Mouse (Mus musculus) retina, embryonic 14.5 days (tissue): ENCODE results near the gene Rdh9.

Source experiments
- DNase-seq: peaks from one replicate; pipeline ENCODE4 v3.0.0-alpha.2; 2015; ENCODE audit warnings: low spot score

Gene Rdh9

DNA sequence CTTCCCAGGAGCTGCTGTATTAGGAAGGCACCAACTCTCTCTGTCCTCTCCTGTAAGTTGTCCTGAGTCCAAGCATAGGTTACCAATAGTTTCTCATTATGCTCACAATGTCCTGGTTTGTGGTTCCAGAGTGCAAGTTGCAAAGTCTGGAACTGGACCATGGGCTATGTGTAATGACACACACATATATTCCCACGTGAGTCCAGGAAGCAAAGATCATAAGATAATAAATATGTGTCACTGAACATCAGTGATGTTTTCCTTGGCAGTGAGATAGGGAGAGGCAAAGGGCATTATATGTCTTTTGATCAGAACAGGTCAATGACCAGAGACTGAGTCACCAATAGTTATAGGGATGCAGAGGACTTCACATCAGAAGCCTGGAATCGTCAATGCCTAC lies at the start of gene Rdh9:
Rdh9 (plus strand) TSS at position 376 of the 400 bp plus-strand sequence.
- no peak for DNase-seq

DNA sequence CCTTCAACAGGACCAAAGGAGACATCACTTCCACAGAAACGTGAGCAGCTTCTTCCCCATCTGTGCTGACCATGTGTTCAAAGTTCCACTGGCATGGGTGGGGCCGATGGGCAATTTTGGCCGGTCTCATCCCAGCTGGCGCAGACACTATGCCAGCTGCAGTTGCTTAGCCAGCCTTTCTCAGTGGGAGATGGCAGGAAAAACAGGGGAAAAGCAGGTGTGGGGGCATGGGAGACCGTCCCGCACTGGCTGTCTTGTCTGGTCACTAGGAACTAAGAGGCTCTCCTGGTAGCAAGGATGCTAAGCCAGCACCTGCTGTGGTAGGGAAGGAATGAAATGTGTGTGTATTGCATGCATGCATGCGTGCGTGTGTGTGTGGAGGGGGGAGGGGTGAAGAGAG lies 47.7 kb upstream of the Rdh9 start:
- no peak for DNase-seq

DNA sequence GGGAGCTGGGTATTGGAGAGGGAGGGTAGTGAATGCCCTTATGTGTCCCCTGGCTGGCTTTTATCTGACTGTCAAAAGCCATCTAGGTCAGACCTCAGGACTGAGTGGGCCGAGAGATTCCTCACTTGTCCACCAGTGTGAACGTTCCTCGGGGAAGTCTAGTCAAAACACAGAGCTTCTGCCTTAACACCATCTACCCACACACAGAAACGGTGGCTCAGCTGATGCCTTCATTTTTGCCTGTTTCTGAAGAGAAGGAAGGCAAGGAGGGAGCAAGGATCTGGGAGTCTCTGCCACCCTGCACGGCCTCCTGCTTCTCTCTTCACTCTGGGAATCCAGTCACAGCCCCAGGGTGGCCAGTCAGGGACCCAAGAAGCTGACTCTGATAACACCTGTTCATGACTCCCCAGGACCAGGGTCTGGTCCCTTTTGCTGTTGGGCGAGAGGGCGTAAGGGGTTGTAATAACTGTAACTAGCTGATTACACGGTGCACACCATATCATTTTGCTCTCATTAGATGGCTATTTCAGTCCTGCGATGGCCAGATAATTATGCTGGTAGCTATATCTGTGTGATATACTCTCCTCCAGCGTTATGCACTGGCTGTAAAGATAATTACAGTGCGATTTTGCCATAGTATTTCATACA lies 45.8 kb upstream of the Rdh9 start:
- DNase-seq, result peak; percentile 40

DNA sequence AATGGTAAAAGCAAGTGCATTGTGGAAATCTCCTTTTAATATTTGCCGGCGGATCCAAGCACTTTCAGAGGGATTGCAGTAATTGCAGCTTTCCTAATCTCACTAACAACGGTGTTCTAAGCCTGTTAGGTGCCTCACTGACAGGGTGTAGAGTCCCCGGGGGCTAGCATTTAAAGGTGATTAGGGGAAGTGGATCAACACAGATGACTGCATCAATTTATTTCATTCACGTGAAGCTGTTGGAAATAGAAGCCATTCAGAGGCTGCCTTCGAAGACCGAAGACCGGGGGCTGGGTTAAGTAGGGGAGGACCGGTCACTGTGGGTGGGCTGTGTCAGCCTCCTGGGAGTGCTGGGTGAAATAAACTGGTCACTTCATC lies 45.3 kb upstream of the Rdh9 start:
- DNase-seq, result peak; percentile 59

DNA sequence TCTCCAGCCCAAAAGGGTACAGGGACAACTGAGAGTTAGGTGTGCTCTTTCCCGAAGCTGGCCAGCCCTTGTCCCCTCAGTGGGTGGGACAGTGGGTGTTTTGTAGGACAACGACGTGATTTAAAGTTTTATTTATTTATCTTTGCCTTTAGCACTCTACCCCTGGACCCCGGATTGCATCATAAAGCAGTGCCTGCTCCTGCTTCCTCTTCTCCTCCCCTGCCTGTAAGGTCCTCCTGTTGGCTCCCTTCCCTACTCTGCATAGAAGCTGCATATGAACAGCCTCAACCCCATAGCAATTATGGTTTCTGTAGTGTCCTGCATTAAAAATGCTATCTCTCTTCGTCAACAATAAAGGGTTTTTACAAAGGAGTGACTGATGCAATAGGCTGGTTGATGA lies 44.8 kb upstream of the Rdh9 start:
- no peak for DNase-seq

DNA sequence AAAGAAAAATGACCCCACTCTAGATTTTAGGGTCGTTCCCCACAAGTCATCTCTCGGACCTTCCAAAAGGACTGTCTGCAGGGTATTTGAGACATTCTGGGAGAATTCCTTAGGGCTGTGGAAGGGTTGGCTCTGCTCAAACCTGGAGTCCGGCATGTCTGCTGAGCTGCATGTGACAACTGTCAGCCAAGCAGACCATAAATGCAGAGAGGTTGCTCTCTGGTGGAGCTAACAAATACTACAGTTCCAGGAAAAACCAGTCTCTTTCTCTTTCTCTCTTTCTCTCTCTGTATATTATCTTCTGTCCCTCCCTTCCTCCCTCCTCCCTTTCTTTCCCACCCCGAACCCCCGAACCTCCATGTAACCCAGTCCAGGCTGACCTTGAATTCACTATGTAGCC lies 41.8 kb upstream of the Rdh9 start:
- peak; percentile 65 for DNase-seq

DNA sequence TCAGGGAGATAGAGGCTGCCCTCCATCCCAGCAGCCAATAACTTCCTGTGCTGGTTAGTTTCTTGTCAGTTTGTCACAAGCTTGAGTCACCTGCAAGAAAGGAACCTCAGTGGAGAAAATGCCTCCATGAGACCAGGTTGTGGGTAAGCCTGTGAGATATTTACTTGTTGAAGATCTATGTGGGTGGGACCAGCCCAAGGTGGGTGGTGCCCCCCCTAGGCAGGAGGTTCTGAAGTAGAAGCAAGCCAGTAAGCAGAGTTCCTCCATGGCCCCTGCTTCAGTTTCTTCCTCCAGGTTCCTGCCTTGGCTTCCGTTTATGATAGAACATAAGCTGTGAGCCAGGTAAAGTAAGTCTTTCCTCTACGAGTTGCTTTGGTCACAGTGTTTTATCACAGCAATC lies 39.9 kb upstream of the Rdh9 start:
- DNase-seq, result no peak

DNA sequence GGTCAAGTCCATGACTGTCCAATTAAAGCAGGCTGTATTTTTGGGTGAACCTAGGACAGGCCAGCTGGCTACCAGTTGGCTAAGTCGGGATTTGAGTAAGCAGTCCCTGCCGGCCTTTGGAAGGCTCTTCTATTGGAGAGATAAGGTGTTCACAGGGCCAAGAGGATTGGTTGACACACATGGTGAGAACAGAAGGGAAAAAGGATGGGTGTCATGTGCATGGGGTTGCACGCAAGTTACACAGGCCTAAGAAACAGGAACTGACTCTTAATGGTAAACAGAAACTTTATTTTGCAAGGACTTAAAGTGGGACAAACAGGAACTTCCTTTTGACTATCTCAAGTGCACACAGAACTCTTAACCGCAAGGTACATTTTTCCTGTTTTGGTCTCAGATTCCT lies 39.3 kb upstream of the Rdh9 start:
- no peak for DNase-seq

DNA sequence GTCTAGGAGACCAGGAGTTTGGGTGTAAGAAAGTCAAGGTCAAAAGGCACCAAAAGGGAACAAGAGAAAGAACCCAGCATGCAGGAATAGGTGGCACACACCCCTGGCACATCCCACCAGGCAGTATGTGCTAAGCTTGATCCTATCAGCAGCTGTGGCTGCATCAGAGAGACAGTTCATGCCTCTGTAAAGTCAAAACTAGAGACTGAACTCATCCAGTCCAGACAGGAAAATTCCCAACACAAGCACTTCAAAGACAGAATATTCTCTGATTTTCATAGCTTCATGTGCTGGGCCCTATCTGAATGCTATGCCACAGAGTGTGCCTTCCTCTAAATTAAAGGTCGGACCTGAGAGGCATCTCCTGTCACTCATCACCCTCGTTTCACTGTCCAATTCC lies 38.6 kb upstream of the Rdh9 start:
- no peak for DNase-seq

DNA sequence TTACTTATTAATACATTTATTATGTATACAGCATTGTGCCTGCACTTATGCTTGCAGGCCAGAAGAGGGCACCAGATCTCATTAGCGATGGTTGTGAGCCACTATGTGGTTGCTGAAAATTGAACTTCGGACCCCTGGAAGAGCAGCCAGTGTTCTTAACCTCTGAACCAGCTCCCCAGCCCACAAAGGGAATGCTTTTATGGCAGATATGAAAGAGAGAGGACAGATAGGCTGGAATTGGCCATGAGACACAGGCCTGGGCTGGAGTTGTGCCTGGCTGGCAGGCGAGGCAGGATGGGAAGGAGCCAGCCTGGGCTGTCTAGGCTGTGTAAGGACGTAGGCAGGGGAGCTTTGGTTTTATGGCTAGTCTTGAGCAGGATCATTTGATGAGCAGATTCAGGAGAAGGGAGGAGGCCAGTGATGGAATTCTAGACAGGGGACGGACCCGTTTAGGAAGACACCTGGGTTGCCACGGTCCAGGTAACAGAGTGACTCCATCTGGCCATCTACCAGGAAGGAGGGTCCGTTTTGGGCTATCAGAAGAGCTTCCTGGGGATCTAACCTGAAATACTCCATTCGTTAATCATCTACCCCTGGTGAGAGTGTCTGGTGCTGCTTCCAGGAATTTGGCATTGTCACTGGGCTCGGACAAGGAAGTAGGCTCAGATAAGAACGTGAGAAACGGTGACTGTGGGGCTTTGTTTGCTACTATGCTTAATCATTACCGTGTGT lies 37.9 kb upstream of the Rdh9 start:
- DNase-seq, result peak; percentile 62

DNA sequence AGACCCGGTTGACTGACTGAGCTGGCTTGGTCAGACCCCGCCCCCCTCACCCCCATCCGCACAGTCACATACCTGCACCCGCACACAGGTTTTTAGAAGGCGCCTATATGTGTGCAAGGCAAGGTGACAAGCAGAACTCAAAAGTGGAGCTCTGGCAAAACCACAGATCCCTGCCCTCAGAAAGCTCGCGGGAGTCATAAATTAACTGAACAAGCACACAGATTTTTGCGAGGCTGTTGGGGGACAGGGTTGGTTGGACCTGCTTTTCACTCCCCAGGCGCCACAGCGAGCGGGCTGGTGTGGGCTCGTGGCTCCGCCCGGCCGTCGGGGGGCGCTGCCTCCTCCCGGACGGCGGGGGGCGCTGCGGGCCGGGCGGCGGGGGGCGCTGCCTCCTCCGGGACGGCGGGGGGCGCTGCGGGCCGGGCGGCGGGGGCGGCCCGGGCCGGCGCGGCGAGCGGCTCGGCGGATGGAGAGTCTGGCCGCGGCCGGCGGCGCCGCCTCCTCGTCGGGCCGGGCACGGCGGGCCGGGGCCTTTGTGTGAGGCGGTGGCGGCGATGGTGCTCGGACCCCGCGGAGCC lies 37.0 kb upstream of the Rdh9 start, which contains the start of gene Zbtb39:
Zbtb39 (plus strand) TSS at position 456 of the 578 bp plus-strand sequence.
- DNase-seq, result peak; percentile 78

DNA sequence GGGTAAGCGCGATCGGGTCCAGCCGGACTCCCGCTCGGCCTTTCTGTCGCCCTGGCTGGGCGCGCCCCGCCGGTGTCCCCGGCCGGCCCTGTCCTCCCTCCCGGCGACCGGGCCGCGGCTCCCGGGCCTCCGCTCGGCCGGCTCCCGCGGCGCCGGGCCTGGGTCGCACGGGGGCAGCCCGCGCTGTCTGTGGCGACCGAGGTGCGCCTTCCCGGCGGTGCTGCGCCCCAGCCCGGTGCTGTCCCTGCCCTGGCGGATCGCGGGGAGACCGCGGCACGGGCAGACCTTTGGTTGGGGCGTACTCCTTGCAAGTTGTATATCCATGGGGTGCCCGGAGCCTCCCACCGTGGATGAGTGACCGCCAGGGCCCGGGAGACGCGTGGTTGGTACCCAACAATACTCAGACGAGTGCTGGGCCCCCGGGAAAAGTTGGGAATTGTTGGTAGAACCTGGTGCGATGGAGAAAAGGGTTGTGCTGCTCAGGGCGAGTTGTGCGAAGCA lies 36.5 kb upstream of the Rdh9 start:
- DNase-seq, result peak; percentile 35

DNA sequence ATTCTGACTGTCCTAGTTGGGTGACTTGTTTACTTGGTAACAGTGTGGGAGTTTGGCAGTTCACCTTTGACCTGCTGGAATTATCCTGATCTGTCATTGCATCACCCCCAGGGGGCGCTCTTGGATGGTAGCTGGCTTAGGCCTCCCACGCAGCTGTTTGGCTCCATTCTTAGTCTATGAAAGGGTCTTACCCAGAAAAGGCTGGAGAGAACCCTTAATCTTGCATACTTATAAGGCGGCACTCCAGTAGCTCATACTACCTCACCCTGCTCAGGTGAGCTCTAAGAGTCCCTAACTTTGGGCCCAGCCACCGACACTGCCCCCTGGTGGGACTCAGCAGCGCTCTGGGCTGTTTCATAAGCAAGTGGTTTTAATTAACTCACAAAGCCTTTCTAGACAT lies 31.5 kb upstream of the Rdh9 start:
- peak; percentile 63 for DNase-seq

DNA sequence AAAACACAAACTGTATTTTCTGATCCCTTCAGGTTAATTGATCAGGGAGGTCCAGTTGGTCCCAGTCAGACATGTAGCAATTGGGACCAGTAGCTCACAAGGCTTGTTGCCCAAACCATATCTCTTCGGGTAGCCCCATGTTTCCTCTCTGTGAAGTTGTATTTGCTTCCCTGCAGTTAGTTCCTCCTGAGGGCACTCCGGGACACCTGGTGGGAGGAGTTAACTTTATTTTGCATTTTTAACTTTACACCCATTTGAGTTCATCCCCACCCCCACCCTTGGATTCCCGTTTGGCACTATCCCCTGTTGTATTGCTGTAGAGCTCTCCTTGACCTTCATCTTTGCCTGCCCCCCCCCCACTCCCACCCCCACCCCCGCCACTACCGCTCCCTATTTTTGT lies 30.3 kb upstream of the Rdh9 start:
- DNase-seq, result no peak

DNA sequence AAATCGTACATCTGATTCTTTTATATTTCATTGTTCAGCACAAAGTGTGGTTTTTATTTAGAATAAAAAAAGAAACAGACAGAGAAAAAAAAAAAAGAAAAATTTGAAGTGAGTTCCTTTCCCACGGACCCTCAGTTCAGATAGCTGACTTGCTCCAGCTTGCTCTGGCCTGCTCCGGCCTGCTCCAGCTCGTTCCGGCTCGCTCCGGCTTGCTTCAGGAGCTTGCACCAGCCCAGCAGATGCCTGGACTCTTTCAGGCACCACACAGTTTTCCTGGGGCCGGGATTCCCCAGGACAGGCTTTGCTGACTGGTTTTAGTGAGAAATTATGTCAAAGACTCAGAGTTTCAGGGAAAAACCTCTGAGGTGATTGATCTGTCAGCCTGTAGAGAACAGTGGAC lies 28.9 kb upstream of the Rdh9 start:
- no peak for DNase-seq

DNA sequence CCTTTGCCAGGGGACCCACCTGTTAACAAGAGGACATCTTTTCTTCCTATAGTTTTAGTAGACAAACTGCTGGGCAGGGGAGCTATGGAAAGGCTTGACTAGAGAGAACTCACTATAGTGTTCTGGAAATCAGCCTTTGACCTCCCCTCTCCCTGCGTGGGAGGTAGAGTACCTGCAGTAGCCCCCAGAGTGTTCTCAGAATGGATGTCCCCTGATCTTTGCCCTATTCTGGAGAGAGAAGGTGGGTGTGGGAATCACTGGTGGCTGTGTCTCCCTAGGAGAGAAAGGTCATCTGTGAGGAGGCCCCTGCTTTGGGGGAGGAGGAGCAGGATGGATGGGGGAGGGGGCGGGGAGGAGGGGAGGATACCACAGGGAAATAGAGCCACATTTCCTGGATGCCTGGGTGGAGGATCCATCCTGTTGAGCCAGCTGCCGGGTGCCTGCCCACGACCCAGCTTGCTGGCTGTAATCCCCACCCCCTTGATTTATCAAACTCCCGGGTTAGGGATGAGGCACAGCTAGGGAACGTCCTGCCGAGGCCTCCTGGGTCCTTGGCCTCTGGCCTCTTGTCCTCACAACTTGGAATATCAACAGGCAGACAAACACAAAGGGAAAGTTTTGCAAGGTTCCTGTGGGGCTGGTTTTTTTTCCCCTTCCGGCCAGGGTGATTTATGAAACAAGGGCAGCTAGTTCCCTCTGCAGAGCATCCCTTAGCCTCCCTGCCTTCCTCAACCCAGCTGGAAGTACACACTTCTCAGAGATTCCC lies 27.2 kb upstream of the Rdh9 start:
- DNase-seq, result no peak

DNA sequence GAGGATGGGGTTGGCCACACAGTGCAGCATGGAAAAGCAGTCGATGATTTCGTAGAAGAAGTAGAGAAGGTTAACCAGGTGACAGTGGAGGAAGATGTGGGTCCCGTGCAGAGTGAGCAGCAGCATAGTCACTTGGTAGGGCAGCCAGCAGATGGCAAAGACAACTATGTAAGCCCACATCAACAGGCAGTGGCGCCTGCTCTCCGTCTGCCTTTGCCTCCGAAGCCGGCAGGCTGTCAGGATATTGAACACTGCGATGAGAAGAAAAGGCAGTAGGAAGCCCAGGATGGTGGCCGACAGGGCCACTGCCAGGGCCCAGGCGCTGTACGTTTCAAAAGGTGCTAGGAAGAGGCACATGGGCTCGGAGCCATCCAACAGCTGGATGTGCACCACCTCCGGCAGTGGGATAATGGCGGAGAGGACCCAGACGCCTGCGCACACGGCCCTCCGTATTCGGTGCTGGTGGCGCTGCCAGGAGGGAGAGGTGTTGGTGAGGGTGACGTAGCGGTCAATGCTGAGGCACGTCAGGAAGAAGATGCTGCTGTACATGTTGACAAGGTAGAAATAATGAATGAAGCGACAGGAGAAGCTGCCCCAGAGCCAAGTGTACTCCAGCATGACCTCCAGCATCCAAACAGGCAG lies 25.9 kb upstream of the Rdh9 start:
- no peak for DNase-seq

DNA sequence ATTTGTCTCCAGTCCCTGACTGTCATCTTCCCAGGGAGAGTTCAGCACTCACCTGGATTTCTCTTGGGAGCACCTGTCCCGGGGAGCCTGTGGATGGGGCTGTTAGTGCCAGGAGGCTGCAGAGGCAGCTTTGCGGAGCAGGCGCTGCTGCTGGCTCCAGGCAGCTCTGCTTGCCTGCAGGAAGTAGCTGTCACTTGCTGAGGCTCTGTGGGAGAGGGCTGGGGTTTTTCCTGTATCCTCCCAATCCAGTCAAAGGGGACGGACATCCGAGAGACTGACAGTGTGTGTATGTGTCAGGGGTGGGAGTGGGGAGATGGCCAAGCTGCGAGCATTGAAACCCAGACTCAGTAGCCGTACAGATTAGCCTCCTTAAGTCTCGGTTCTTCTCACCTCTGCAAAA lies 24.6 kb upstream of the Rdh9 start, which contains the start of gene Gpr182:
Gpr182 (minus strand) TSS at position 185 of the 400 bp plus-strand sequence.
- no peak for DNase-seq

DNA sequence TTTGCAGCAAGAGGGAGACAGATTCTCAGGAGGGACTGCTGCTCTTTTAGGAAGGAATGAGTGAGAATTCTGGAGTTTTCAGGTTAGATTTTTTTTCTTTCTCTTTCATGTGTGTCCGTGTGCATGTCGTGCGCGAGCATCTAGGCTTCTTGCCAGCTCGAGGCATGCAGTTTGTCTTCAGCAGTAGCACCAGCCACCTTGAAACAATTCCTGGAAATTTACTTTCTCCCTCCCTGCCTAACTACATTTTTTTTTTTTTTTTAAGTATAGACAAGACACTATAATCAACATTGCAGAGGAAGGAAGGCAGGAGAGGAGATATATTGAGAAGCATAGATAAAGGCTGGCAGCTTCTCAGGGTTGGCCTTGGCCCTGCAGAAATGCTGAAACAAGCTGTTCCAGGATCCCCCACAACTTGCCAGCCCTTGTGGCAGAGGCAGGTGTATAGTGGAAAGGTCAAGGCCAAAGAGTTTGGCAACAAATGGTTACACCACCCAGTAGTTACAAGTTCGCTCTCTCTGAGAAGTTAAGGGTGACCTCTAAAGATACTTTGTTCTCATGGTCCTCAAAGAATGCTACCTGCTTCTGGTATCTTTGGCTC lies 21.5 kb upstream of the Rdh9 start:
- no peak for DNase-seq

DNA sequence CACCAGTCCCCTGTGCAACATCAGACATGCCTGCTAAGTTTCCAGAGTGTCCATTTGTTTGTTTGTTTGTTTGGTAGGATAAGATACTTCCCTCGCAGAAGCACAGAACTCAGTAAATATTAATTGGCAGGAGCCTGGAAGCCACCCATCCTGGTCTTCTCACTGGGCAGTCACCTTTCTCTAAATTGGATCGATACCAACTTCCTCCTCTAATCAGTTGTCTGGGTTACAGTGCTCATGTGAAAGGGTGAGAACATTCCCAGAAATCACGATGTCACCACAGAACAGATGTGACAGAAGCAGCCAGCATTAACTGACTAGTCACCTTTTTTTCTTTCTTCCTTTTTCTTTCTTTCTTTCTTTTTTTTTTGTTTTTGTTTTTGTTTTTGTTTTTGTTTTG lies 20.9 kb upstream of the Rdh9 start:
- no peak for DNase-seq

DNA sequence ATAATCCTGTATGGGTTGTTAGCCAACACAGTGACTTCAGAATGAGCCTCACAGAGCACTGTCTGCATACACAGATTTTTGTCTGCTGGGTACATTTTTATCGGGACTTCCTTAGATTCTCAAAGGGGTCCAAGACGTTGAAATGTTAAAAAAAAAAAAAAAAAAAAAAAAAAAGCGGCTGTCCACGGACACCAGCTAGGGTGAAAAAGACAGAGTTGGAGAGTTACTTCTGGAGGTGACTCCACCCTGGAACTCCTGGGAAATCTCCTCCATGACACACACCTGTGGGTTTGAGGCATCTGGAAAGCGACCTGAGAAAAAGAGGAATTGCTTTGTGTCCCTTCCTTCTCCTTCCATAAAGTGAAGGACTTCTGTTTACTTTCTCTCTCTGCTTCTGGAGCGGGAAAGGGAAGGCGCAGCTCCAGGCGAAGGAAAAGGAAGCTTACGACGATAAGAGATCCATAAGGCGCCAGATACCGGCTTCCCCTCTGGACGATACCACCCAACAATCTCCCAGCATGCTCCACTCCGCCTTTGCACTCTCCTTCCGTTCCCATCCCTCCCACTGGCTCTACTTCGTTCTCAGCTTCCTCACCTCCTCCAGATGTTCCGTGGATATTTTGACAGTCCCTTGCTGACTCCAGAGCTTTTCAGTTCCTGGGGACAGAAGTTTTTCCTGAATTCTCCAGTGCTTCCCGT lies 20.3 kb upstream of the Rdh9 start:
- no peak for DNase-seq
